17 mouse cellular contexts compared by ENCODE assay signal in the genomic region with DNA sequence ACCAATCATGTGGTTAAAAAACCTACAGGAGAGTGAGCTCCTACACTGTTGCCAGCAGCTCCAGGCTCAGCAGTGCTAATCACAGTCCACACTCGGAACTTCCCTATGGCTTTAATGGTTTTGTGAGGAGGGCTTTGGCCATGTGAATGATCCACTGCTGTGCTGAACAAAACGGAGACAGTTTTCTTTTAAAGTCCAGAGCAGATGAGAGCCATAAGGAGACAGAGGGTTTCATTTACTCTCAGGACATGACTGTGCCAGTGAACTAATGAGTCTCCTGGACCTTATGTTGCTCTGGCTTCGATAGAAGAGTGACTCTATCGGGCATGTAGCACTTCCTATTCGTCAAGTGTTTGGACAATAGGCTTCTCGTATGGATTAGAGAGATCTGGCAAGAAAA. TPM values are rescaled to one million over a fixed set of nuclear protein-coding genes. Genes with fewer than 3 reads are reported as not detected.
DNase-seq lines count a peak whose midpoint lies in the region; ATAC-seq and TF ChIP-seq lines count a peak whose summit lies in the region.
"Had no signal": no experiment of that assay in that cellular context is flagged by ENCODE, and none has a peak within 500 bp of the region (broad histone marks: within the 10 kb centered on the region; RNA-seq: fewer than 3 reads in every experiment).

No protein-coding gene starts in this region.

- peak; percentile 83 for DNase-seq in midbrain, embryonic 11.5 days (ENCODE audit: low spot score, missing footprints)
- no peak for DNase-seq in midbrain, embryonic 10.5 days (ENCODE audit: low spot score)
- peak; percentile 83 for DNase-seq in brain, embryonic 14.5 days (ENCODE audit: low read depth)
- peak; percentile 67 for DNase-seq in cerebellum, adult 9-10 months
- DNase-seq in retina, postnatal 1 day: peak; percentile 61
- DNase-seq in urinary bladder, adult 2 months (ENCODE audit: low spot score): no peak
- DNase-seq in yolk sac, embryonic 10.5 days (ENCODE audit: low spot score): no peak
- DNase-seq: gastrocnemius, adult 2 months; heart, postnatal 14 days; lung, postnatal 10 days; right cerebral cortex, postnatal 14 days had no signal

- no peak for ATAC-seq in midbrain, embryonic 11.5 days (ENCODE audit: low FRiP score)
- ATAC-seq: intestine, postnatal 0 days; Patski had no signal

- H3K9ac ChIP-seq in midbrain, embryonic 11.5 days (ENCODE audit: low read length): no peak overlapping the region
- H3K9ac ChIP-seq: embryonic facial prominence, embryonic 13.5 days; liver, embryonic 14.5 days had no signal

- no peaks in the 10 kb centered on the region for H3K4me1 ChIP-seq in midbrain, embryonic 11.5 days (ENCODE audit: control insufficient read depth, insufficient read depth, low read length)
- peaks cover 12% of the 10 kb centered on the region for H3K4me1 ChIP-seq in midbrain, embryonic 10.5 days
- H3K4me1 ChIP-seq: embryonic facial prominence, embryonic 13.5 days had no signal

- H3K27ac ChIP-seq in midbrain, embryonic 11.5 days (ENCODE audit: low read depth, low read length): no peak overlapping the region
- no peak overlapping the region for H3K27ac ChIP-seq in midbrain, embryonic 10.5 days (replicated peaks)
- H3K27ac ChIP-seq: embryonic facial prominence, embryonic 13.5 days; forebrain, embryonic 10.5 days; gastrocnemius, adult 2 months; liver, embryonic 14.5 days had no signal

- no peak for TF ChIP-seq CTCF in brain, embryonic 14.5 days (IDR thresholded peaks at IDR 0.05; ENCODE audit: borderline replicate concordance, extremely low read depth, insufficient read depth, insufficient read length)

- H3K4me2 ChIP-seq in midbrain, embryonic 11.5 days: no peak overlapping the region
- H3K4me2 ChIP-seq: embryonic facial prominence, embryonic 13.5 days had no signal

- H3K4me3 ChIP-seq in midbrain, embryonic 11.5 days (ENCODE audit: low read depth, low read length): no peak overlapping the region
- H3K4me3 ChIP-seq in midbrain, embryonic 10.5 days: no peak overlapping the region
- H3K4me3 ChIP-seq: embryonic facial prominence, embryonic 13.5 days; forebrain, embryonic 10.5 days; gastrocnemius, adult 2 months had no signal

- H3K9me3 ChIP-seq in midbrain, embryonic 11.5 days (ENCODE audit: control insufficient read depth, low read length): no peaks in the 10 kb centered on the region
- no peaks in the 10 kb centered on the region for H3K9me3 ChIP-seq in midbrain, embryonic 10.5 days (replicated peaks)
- H3K9me3 ChIP-seq: embryonic facial prominence, embryonic 13.5 days; forebrain, embryonic 10.5 days had no signal

- no peaks in the 10 kb centered on the region for H3K36me3 ChIP-seq in midbrain, embryonic 11.5 days (ENCODE audit: control insufficient read depth, insufficient read depth, low read length)
- no peaks in the 10 kb centered on the region for H3K36me3 ChIP-seq in midbrain, embryonic 10.5 days
- H3K36me3 ChIP-seq: embryonic facial prominence, embryonic 13.5 days; forebrain, embryonic 10.5 days had no signal

- 23% methylated on average over 6 of the region's 6 CpGs for WGBS in midbrain, embryonic 11.5 days
- WGBS in midbrain, embryonic 10.5 days: 25% methylated on average over 6 of the region's 6 CpGs

- no peaks in the 10 kb centered on the region for H3K27me3 ChIP-seq in midbrain, embryonic 11.5 days (ENCODE audit: control insufficient read depth, insufficient read depth, low read length)
- no peaks in the 10 kb centered on the region for H3K27me3 ChIP-seq in midbrain, embryonic 10.5 days (ENCODE audit: low read depth, poor library complexity, severe bottlenecking)
- H3K27me3 ChIP-seq: CH12.LX; embryonic facial prominence, embryonic 13.5 days; Patski had no signal

- no peak for TF ChIP-seq POLR2A in brain, embryonic 14.5 days (IDR thresholded peaks at IDR 0.05; ENCODE audit: borderline replicate concordance, extremely low read depth, insufficient read depth, insufficient read length, poor library complexity, severe bottlenecking)

RNA-seq across cellular contexts. Expression of gene 2300009A05Rik, which starts 21.4 kb away (rescaled TPM):
- polyA plus RNA-seq in midbrain, embryonic 11.5 days (2014; fragmentation: Nextera tagmentation; extraction: Ambion mirVana): 43.2 and 46.5 TPM in 2 replicates
- 46.4 and 47.5 TPM in 2 replicates for polyA plus RNA-seq in midbrain, embryonic 10.5 days (2016; fragmentation: Nextera tagmentation; extraction: Ambion mirVana)
- 40.2 and 55.7 TPM in 2 replicates for polyA plus RNA-seq in brain, embryonic 14.5 days (2012; rRNA removed)
- 24.8 and 26.9 TPM in 2 replicates for polyA plus RNA-seq in urinary bladder, adult 2 months (2012; rRNA removed)

RNA-seq across cellular contexts. Expression of gene Map2k5, which starts 42.7 kb away (rescaled TPM):
- polyA plus RNA-seq in midbrain, embryonic 11.5 days (2014; fragmentation: Nextera tagmentation; extraction: Ambion mirVana): 36.9 and 37.8 TPM in 2 replicates
- 32.9 and 36.1 TPM in 2 replicates for polyA plus RNA-seq in midbrain, embryonic 10.5 days (2016; fragmentation: Nextera tagmentation; extraction: Ambion mirVana)
- 41.2 and 50.5 TPM in 2 replicates for polyA plus RNA-seq in brain, embryonic 14.5 days (2012; rRNA removed)
- 20.4 and 20.6 TPM in 2 replicates for polyA plus RNA-seq in urinary bladder, adult 2 months (2012; rRNA removed)

Comparison
In these comparisons a context has a peak if more than half of its experiments do, and no peak if none do; other contexts are left out.
1. DNase-seq: peak in midbrain, embryonic 11.5 days (single experiment), brain, embryonic 14.5 days (single experiment), cerebellum, adult 9-10 months (single experiment) and retina, postnatal 1 day (single experiment); none in midbrain, embryonic 10.5 days (single experiment), urinary bladder, adult 2 months (single experiment) and yolk sac, embryonic 10.5 days (single experiment).